Mouse (Mus musculus): Measurements from ENCODE around the gene Blm. TPM values are rescaled to one million over a fixed set of nuclear protein-coding genes. Genes with fewer than 3 reads are reported as not detected.

Gene Blm
- total RNA-seq, 2 experiments from 2014 or later, result 72.4 to 139 TPM

DNA sequence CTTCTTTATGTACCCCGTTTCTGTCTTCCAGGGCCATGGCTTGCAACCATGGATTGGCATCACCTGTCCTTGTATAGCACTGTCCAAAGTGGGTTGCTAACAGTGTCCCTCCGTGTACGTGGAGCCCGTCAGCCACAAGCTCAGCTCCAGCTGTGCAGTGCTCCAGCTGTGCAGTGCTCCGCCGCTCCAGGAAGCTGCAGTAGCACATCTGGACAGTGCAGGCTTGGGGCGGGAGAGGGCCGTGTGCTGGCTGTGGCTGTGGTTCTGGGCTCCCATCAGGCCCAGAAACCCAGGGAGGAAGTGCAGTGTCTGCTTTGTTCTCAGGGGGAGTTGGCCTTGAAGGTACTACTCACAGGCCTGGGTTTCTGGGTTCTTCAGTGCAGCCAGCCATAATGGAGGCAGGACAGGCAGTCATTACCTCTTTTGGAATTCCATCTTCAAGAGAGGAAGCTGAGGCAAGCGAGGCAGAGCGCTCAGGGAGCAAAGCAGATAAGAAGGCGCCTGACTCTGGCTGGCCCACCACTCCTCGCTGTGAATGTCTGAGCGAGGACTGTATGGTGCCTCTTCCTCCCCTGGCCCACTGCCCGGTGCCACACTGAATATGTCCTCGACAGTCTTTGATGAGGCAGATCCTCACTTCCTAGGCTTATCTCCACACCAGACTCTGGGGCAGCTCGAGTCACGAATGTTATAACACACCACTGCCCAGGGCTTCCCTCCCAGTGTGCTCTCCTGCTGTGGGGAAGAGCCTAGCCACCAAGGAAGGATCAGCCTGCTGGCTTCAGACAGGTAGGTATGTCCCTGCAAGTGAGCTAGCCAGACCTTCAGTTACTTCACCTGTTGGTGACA lies 90.3 kb downstream of the Blm start:
- ATAC-seq (replicated peaks; ENCODE audit: low FRiP score, low TSS enrichment, poor library complexity, severe bottlenecking), result peak; percentile 67

DNA sequence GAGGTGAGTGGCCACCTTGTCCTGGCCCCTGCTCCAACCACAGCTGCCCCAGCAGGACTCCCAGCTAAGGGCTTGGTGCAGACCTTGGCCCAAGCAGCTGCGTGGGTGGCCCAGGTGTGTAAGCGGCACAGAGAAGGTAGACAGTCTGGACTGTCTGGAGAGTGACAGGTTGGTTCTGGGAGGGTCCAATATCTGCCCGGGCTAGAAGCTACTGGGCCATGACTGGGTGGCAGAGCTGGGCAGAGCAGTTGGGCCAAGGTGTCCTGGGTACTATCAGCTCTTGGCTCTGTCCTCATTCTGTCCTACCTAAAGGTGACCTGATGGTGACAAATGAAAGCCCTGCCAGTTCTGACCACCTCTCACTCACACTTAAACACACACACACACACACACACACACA lies 91.8 kb downstream of the Blm start:
- no peak for ATAC-seq (replicated peaks; ENCODE audit: low FRiP score, low TSS enrichment, poor library complexity, severe bottlenecking)

DNA sequence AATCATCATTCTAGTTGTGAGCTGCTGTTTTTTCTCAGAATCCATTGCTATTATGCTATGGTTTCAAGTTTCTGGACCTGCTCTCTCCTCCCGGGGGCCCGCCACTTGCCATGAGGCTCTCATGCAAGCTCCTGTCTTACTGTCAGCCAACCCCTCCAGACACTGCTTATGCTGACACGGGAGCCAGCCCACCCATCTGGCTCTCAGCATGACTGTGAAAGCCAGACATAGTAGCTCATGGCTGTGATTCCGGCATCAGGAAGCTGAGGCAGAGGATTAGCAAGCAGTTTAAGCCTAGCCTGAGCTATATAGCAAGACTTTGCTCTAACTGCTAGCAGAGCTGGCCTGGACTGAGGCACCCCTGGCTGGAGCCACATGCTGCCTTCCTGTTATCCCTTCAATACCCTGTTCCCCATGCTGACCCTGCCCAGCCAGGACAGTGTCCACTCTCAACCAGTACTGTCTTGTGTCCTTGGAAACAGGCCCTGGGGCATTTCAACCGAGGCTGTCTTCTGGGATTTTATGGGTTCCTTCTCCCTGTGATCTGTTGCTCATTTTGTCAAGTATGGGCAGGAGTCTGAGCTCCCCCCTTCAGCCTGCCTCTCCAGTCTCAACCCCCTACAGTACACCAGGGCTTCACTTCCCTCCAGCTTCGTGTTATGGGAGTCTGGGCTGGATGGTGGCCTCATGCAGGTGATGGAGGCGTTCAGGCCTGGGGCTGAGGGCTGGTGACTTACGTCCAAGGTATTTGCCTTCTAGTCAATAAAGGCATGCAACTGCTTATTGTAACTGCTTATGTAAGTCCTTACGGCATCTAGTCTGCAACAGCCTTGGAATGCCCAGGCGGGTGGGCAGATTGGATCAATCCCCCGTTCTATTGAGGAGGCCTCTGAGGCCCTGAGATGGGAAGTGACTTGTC lies 92.7 kb downstream of the Blm start:
- ATAC-seq (replicated peaks; ENCODE audit: low FRiP score, low TSS enrichment, poor library complexity, severe bottlenecking), result no peak

DNA sequence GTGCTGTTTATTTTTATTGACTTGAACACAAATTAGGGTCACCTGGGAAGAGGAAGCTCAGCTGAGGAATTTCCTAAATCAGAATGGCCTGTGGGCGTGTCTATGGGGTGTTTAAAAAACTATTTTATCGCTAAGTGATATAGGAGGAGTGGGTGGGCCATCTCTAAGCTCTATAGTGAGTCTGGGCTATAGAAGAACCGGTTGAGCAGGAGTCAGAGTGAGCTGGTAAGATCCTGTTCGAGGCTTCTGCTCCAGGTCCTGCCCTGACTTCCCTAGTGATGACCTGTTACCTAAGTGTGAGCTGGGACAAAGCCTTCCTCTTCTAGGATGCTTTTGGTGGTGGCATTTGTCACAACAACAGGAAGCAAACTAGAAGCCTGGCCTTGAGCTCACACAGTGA lies 94.2 kb downstream of the Blm start:
- ATAC-seq (replicated peaks; ENCODE audit: low FRiP score, low TSS enrichment, poor library complexity, severe bottlenecking), result no peak

DNA sequence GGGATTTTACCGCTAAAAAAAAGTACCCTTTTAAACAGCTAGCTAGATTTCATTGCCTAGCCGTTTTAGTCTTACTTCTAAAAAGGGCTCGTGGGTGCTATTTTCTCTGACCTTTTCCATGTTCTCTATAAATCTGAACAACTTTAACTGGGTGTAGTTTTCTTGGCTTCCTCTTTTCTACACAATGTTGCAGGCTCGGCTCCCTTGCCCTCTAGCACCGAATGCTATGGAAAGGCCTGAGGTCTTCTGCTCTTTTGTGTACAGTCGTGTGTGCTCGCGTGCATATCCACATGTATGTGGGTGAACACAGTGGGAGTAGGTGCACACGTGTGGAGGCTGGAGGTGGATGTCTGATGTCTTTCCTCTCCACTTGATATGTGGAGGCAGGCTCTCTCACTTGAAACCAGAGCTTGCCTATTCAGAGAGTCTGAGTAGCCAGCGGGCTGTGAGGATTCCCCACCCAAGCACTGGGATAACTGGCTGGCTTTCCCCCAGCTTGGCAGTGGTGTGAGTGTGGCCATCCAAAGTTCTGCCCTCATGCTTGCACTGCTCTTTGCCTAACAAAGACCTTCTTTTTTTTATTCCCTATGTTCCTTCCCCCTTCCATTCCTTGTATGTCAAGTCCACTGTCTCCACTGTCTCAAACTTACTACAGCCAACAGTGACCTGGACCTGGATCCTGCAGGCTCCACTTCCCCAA lies 95.0 kb downstream of the Blm start:
- no peak for ATAC-seq (replicated peaks; ENCODE audit: low FRiP score, low TSS enrichment, poor library complexity, severe bottlenecking)

DNA sequence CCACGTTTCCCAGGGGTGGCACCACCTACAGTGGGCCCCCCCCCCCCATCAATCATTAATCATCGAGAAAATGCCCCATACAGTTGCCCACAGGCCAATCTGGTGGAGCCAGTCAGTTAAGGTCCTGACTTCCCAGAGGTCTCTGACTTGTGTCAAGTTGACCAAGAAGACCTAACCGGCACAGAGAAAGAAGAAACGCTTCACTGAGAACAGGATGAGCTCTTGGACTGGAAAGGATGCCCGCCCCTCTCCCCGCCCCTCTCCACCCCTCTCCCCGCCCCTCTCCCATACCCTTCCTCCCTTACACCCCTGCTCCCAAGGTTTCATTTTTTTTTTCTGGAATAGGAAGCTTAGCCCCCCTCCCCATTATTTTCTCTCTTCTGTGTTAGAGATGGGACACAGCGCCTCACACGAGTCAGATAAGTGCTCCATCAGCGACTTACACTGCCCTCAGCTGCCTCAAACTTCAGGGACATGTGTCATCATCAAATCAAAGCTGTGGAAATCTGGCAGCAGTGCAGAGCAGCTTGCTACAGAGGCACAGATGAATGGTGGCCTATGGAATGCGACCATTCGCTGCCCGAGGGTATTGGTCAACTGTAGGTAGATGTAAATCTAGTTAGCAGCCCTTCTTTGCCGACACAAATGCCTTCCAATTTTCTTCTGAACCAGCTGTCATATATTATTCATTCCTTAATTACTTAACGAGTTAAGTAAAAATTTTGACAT lies 95.7 kb downstream of the Blm start:
- no peak for ATAC-seq (replicated peaks; ENCODE audit: low FRiP score, low TSS enrichment, poor library complexity, severe bottlenecking)

DNA sequence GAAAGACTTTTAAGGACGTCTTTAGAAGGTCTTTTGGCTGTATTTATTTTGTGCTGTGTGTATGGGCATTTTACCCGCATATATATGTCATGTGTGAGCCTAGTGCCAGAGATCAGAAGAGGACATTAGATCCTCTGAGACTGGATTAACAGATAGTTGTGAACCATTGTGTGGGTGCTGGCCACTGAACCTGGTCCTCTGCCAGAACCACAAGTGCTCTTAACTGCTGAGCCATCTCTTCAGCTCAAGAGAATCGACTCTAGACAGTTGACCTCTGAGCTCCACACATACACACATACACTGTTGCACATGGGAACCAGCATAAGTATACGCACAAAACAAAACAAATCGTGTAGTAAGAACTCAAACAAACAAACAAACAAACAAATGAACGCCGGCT lies 98.3 kb downstream of the Blm start:
- no peak for ATAC-seq (replicated peaks; ENCODE audit: low FRiP score, low TSS enrichment, poor library complexity, severe bottlenecking)

DNA sequence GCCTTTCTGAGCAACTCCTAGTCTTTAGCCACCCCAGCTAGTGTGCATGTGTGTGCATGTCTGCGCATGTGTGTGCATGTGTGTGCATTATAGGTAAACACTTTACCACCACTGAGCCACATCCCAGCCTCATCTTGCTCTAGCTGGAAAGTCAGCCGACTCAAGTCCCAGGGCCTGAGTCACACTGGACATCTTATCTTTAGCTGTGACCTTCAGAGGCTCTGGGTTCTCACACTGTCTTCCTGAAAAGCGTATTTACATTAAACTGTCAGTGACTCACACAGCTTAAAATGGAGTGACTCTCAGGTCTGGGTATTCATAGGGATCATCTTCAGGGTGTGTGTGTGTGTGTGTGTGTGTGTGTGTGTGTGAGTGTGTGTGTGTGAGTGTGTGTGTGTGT lies 99.3 kb downstream of the Blm start:
- no peak for ATAC-seq (replicated peaks; ENCODE audit: low FRiP score, low TSS enrichment, poor library complexity, severe bottlenecking)

DNA sequence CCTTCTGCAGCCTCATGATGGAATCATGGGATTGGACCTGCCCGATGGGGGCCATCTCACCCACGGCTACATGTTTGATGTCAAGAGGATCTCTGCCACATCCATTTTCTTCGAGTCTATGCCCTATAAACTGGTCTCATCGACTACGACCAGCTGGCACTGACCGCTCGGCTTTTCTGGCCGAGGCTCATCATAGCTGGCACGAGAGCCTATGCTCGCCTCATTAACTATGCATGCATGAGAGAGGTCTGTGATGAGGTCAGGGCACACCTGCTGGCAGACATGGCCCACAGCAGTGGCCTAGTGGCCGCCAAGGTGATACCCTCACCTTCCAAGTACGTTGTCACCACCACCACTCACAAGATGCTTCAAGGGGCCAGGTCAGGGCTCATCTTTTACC lies 105.3 kb downstream of the Blm start:
- no peak for ATAC-seq (replicated peaks; ENCODE audit: low FRiP score, low TSS enrichment, poor library complexity, severe bottlenecking)

DNA sequence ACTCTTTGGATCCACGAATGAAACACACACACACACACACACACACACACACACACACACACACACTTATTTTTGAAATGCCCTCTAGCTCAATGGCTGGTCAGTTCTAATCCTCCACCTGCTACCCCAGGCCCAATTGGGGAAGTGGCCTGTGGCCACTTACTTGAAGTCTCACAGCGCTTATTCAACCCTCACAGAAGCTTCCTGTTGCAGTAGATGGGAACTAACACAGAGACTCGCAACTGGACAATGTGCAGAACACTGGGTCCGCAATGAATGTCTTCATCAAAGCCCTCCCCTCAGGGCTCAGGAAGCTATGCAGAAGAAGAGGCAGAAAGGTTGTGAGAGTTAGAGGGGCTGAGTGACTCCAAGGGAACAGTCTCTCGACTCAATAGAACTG lies 107.2 kb downstream of the Blm start:
- ATAC-seq (replicated peaks; ENCODE audit: low FRiP score, low TSS enrichment, poor library complexity, severe bottlenecking), result no peak

DNA sequence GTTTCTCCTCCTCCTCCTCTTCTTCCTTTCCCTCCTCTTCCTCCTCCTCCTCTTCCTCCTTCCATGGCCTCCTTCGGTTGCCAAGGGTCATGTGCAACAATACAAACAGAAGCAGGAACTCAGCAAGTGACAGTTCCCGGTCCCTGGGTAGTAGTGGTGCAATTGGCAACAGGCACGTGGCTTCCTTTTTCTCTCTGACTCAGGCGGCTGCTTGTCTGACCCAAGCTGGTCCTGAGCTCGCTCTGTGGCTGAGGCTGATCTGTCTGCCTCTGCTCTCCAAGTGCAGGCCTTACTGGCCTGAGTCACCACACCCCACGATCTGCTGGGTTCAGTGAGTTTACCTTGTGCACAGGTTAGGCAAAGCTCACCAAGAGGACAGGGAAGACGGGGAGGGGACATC lies 108.6 kb downstream of the Blm start:
- ATAC-seq (replicated peaks; ENCODE audit: low FRiP score, low TSS enrichment, poor library complexity, severe bottlenecking), result no peak

DNA sequence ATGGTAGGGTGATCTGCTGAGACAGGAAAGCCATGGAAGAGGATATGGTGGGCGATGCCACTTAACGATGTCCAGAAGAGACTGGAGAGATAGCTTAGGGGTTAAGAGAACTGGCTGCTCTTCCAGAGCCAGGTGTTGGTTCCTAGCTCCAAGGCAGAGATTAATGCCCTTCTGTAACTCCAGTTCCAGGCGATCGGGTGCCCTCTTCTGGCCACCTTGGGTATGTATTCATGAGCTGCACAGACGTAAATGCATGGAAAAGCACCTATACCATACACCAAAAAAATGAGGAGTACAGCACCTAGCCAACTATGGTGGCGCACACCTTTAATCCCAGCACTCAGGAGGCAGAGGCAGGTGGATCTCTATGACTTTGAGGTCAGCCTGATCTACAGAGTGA lies 110.2 kb downstream of the Blm start:
- ATAC-seq (replicated peaks; ENCODE audit: low FRiP score, low TSS enrichment, poor library complexity, severe bottlenecking), result no peak

DNA sequence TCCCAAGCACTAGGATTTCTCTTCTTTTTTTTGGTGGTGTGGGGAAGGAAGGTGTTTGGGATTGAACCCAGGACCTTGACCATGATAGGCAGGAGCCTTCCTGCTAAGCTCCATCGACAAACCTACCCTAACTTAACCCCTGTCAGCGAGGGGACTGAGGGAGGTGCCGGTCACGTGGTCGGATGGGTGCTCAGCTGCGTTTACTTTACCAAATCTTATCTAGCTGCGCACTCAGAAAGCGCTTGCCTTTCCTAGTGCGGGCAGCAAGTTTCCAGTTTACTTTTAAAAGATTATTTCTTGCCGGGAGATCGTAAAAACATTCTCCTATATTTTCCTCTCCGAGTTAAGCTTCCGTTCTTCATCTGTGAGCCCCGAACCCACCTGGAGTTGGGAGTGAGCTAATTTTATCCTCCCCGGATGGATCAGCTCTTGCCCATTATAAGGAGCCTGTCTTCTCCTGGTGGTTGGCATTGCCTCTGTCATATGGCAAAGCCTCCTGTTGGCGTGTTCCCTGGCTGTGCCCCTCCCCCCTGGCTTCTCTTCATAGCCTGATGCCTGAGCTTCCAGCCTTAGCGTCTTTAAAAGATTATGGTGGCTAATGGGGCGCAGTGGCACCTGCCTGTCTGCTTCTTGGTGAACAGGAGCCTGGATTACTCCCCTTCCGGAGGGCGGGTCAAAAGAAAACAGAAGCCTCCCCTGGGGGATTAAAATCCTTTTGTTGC lies 112.0 kb downstream of the Blm start:
- peak; percentile 59 for ATAC-seq (replicated peaks; ENCODE audit: low FRiP score, low TSS enrichment, poor library complexity, severe bottlenecking)

DNA sequence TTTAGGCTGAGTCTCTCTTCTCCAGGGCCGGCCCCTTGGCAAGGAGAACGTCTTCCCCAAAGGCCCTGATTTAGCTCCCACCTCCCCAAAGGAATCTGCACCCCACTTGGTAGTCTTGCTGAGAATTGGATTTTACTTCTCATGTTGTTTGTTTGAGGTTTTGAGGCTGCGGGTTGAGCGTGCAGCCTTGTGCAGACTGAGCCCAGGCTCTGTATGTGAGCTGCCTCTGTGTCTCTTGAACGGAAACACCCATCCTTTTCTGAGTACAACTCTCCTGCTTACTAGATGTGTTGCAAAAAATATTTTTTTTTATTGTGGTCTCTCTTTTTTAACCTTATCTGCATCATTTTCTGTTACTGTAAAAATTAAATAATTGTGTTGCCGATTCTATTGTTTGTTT lies 113.3 kb downstream of the Blm start:
- ATAC-seq (replicated peaks; ENCODE audit: low FRiP score, low TSS enrichment, poor library complexity, severe bottlenecking), result no peak

DNA sequence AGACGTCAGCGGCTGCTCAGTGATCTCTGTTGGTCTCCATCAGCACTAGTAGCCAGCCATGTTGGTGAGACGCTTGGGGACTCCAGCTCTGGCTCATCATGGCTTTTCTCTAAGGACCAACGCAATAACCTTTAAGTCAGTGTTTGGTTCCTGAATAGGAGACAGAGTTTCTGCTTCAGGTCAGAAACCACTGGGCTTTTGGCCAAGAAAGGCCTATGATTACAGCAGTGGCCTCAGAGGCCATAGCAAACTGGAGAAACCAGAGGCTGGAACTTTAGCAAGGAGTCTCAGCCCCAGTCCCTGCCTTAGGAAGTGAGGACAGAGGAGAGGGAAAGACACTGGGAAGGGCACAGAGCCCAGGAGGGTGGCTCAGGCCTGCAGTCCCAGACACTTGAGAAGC lies 114.3 kb downstream of the Blm start:
- ATAC-seq (replicated peaks; ENCODE audit: low FRiP score, low TSS enrichment, poor library complexity, severe bottlenecking), result no peak

DNA sequence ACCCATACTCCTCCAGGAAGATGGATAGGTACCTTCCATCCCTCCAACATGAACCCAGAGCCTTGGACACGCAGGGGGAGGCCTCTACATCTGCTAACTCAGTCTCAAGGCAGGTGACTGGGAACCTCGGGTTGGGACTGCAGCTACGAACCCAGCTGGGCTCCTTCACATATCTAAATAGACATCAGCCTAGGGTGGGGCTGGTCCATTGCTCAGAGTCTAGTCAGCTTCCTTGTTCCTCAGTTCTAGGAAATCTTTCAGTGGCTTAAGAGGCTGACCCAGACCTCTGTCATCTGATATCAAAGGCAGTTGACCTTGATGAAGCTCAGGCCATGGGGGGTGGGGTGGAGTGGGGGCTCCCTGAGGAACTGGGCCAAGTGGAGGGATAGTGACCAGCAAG lies 115.6 kb downstream of the Blm start:
- ATAC-seq (replicated peaks; ENCODE audit: low FRiP score, low TSS enrichment, poor library complexity, severe bottlenecking), result no peak

DNA sequence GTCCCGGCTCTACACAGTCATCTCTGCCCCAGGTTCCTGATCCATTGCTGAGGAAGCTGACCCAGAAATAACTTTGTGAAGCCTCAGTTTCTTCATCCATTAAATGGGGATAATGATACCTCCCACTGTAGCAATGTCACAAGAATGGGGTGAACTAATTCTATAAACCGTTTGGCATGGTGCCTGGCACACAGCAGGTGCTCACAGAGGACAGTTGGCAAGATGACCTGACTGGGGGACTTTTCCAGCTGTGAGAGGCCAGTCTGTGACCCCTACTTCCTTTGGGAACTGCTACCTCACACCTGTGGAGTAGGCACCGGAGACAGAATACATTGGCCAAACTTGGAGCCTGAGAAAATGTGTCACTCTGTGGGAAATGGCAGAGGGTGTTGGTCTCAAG lies 116.9 kb downstream of the Blm start:
- ATAC-seq (replicated peaks; ENCODE audit: low FRiP score, low TSS enrichment, poor library complexity, severe bottlenecking), result no peak

DNA sequence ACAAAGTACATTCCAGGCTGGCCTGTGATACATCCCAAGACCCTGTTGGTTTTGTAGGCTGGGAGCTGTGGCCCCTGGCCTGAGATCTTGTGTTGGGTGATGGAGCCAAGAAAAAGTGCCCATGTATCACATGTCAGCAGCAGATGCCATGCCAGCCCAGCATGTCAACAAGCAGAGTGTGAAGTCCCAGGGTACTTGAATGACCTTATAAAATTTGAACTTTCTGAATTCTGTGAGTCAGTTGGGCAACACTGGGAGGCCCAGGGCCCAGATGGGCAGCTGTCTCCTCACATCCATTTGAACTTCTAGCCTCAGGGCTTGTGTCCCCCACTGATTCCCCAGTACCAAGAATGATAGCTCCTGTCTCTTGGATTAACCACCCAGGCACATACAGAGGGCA lies 117.3 kb downstream of the Blm start:
- no peak for ATAC-seq (replicated peaks; ENCODE audit: low FRiP score, low TSS enrichment, poor library complexity, severe bottlenecking)

DNA sequence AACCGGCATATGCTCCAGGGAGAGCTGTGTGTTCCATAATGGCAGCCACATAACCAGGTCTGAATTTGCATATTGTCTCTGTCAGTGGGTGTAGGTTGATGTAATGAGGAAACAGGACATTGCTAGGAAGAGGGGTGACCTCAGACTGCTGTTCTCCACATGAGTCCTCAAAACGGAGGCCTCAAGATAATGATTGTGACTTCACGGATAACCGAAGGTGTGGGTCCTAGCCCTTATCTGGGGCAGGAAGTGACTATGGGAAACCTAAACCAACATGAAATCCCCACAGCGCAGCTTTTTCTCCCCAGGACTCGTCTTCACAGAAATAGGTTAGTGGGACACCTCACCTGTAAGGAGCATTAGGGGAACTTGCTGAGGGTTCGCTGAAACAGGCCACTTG lies 118.0 kb downstream of the Blm start:
- ATAC-seq (replicated peaks; ENCODE audit: low FRiP score, low TSS enrichment, poor library complexity, severe bottlenecking), result 0 out of 2 replicates have a peak, but pooled peaks have one; percentile 26
